Mouse (Mus musculus) CH12.LX (cell line): ENCODE data around the gene Vasp. TPM values are rescaled to one million over a fixed set of nuclear protein-coding genes. Genes with fewer than 3 reads are reported as not detected.

Experiments used
- DNase-seq: peaks from one replicate; pipeline ENCODE4 v3.0.0-alpha.2; 2013; ENCODE audit errors: extremely low read depth
- H3K27ac ChIP-seq: 2 replicates; pipeline ENCODE4 v1.5.1; 2012; ENCODE audit warnings: low read depth, mild to moderate bottlenecking, control low read depth, moderate library complexity; ENCODE audit not compliant: insufficient read depth
- H3K27me3 ChIP-seq: replicated peaks from 2 replicates; pipeline ENCODE3; 2012; ENCODE audit warnings: inconsistent platforms
- H3K36me3 ChIP-seq, 2 experiments: replicated peaks in 1 of 2; 2 replicates each; pipeline versions ENCODE3 to v1.6.1; 2012; ENCODE audit warnings: inconsistent platforms in 1 of 2, low read length in 1 of 2, mild to moderate bottlenecking in 1 of 2, mixed read lengths in 1 of 2, moderate library complexity in 1 of 2; ENCODE audit not compliant: control insufficient read depth in 1 of 2, insufficient read depth in 1 of 2
- H3K4me1 ChIP-seq, 2 experiments: 2 replicates each; pipeline ENCODE4 v1.6.1; 2012; ENCODE audit warnings: inconsistent platforms in 1 of 2, moderate library complexity in 1 of 2; ENCODE audit not compliant: insufficient read depth in 2 of 2, control insufficient read depth in 1 of 2
- H3K4me2 ChIP-seq: 2 replicates; pipeline ENCODE4 v1.6.1; 2012; ENCODE audit warnings: low read depth, mild to moderate bottlenecking, control low read depth; ENCODE audit not compliant: poor library complexity, insufficient read depth, severe bottlenecking
- H3K4me3 ChIP-seq, 3 experiments: fragments of 150-350 bp in 1 of 3; sonication (generic) in 1 of 3; replicated peaks in 1 of 3; 2 replicates each; pipeline versions ENCODE3 to v1.5.1; 2011 to 2012; ENCODE audit warnings: low read depth in 2 of 3, low read length in 2 of 3, mild to moderate bottlenecking in 2 of 3, moderate library complexity in 2 of 3, control low read depth in 1 of 3, improper control_type of control experiment in 1 of 3, inconsistent platforms in 1 of 3, mixed read lengths in 1 of 3; ENCODE audit not compliant: poor library complexity in 1 of 3
- H3K79me2 ChIP-seq: replicated peaks from 2 replicates; pipeline ENCODE4 v1.6.1; 2012; ENCODE audit warnings: mild to moderate bottlenecking, moderate library complexity; ENCODE audit not compliant: control insufficient read depth, poor library complexity, insufficient read depth, severe bottlenecking; ENCODE audit errors: extremely low read depth
- H3K9ac ChIP-seq: 2 replicates; pipeline ENCODE4 v1.6.1; 2012; ENCODE audit warnings: low read depth, mild to moderate bottlenecking, control low read depth, moderate library complexity; ENCODE audit not compliant: insufficient read depth
- H3K9me3 ChIP-seq: replicated peaks from 2 replicates; pipeline ENCODE3; 2012; ENCODE audit warnings: low read length, inconsistent platforms, mixed read lengths
- BHLHE40 ChIP-seq: IDR thresholded peaks from 2 replicates; pipeline ENCODE4 v1.6.1; 2011; ENCODE audit warnings: mild to moderate bottlenecking, low read depth, low read length, improper control_type of control experiment
- CTCF ChIP-seq, 2 experiments: IDR thresholded peaks in 1 of 2; conservative IDR thresholded peaks in 1 of 2; 2 replicates each; pipeline ENCODE4 v1.5.1; 2011 to 2012; ENCODE audit warnings: low read depth in 2 of 2, low read length in 2 of 2, improper control_type of control experiment in 1 of 2, inconsistent platforms in 1 of 2, mild to moderate bottlenecking in 1 of 2, moderate library complexity in 1 of 2
- EP300 ChIP-seq: IDR thresholded peaks from 2 replicates; pipeline ENCODE4 v1.6.1; 2011; ENCODE audit warnings: low read length, improper control_type of control experiment
- ETS1 ChIP-seq: conservative IDR thresholded peaks from 2 replicates; pipeline ENCODE4 v1.6.1; 2012; ENCODE audit warnings: low read depth, mild to moderate bottlenecking, inconsistent platforms, low read length, improper control_type of control experiment, moderate library complexity
- IRF4 ChIP-seq: IDR thresholded peaks from 2 replicates; pipeline ENCODE4 v1.6.1; 2014; ENCODE audit warnings: low read depth, mild to moderate bottlenecking, inconsistent platforms, low read length, improper control_type of control experiment
- JUND ChIP-seq: conservative IDR thresholded peaks from 2 replicates; pipeline ENCODE4 v1.6.1; 2011; ENCODE audit warnings: low read depth, low read length, improper control_type of control experiment
- MAFK ChIP-seq: IDR thresholded peaks from 2 replicates; pipeline ENCODE4 v1.6.1; 2011; ENCODE audit warnings: low read length, improper control_type of control experiment; ENCODE audit not compliant: insufficient replicate concordance
- MAX ChIP-seq: IDR thresholded peaks from 2 replicates; pipeline ENCODE4 v1.6.1; 2011; ENCODE audit warnings: low read length, improper control_type of control experiment
- MAZ ChIP-seq: IDR thresholded peaks from 2 replicates; pipeline ENCODE4 v1.6.1; 2012; ENCODE audit warnings: low read depth, mild to moderate bottlenecking, inconsistent platforms, low read length, improper control_type of control experiment, moderate library complexity
- MEF2A ChIP-seq: IDR thresholded peaks from 2 replicates; pipeline ENCODE4 v1.6.1; 2014; ENCODE audit warnings: low read depth, mild to moderate bottlenecking, inconsistent platforms, low read length, improper control_type of control experiment, borderline replicate concordance
- MYC ChIP-seq: IDR thresholded peaks from 2 replicates; pipeline ENCODE4 v1.6.1; 2011; ENCODE audit warnings: low read depth, mild to moderate bottlenecking, improper control_type of control experiment, low read length
- NRF1 ChIP-seq: IDR thresholded peaks from 2 replicates; pipeline ENCODE4 v1.6.1; 2014; ENCODE audit warnings: low read depth, mild to moderate bottlenecking, inconsistent platforms, low read length, improper control_type of control experiment, moderate library complexity
- PAX5 ChIP-seq: IDR thresholded peaks from 2 replicates; pipeline ENCODE4 v1.6.1; 2012; ENCODE audit warnings: low read length, inconsistent platforms, mixed read lengths
- POLR2A ChIP-seq: IDR thresholded peaks from 2 replicates; pipeline ENCODE4 v1.6.1; 2011; ENCODE audit warnings: low read depth, mild to moderate bottlenecking, improper control_type of control experiment, low read length
- POLR2AphosphoS2 ChIP-seq: IDR thresholded peaks from 2 replicates; pipeline ENCODE4 v1.6.1; 2011; ENCODE audit warnings: low read depth, low read length, improper control_type of control experiment
- RAD21 ChIP-seq: IDR thresholded peaks from 2 replicates; pipeline ENCODE4 v1.6.1; 2011; ENCODE audit warnings: low read depth, mild to moderate bottlenecking, low read length, improper control_type of control experiment, moderate library complexity
- SMC3 ChIP-seq: IDR thresholded peaks from 2 replicates; pipeline ENCODE4 v1.6.1; 2011; ENCODE audit warnings: low read depth, low read length, improper control_type of control experiment
- USF1 ChIP-seq: IDR thresholded peaks from 2 replicates; pipeline ENCODE4 v1.6.1; 2014; ENCODE audit warnings: low read depth, mild to moderate bottlenecking, inconsistent platforms, low read length, improper control_type of control experiment
- dilution Hi-C: fragments of 300-500 bp; cut with MboI; formaldehyde crosslinking; loops from 2 replicates; pipeline ENCODE4 v1.14.3; 2020; ENCODE audit warnings: low sequenced_read_pairs; ENCODE audit not compliant: extremely low pct_unique_long_range_greater_than_20kb, extremely low pct_ligation_motif_present
- in situ Hi-C: fragments of 300-500 bp; cut with MboI; formaldehyde crosslinking; loops from 3 replicates; pipeline ENCODE4 v1.14.3; 2019; ENCODE audit warnings: low sequenced_read_pairs, low pct_ligation_motif_present, low pct_unique_long_range_greater_than_20kb, mixed read lengths
- polyA plus RNA-seq: library from polyadenylated mRNA; unstranded; fragments of >175 nt; gene quantifications from 2 replicates; pipeline ENCODE4 v1.2.1, GENCODE M21; 2012; ENCODE audit warnings: low read depth; ENCODE audit not compliant: insufficient read length
- total RNA-seq, 2 experiments: library from RNA; depleted of rRNA; stranded (reverse); fragments of 300-350 nt in 1 of 2; fragments of >200 nt in 1 of 2; gene quantifications; 2 replicates each; pipeline ENCODE4 v1.2.3; 2012 to 2014

The Vasp gene
- total and polyA plus RNA-seq, 3 experiments = 114 to 191 (median 125) TPM

DNA sequence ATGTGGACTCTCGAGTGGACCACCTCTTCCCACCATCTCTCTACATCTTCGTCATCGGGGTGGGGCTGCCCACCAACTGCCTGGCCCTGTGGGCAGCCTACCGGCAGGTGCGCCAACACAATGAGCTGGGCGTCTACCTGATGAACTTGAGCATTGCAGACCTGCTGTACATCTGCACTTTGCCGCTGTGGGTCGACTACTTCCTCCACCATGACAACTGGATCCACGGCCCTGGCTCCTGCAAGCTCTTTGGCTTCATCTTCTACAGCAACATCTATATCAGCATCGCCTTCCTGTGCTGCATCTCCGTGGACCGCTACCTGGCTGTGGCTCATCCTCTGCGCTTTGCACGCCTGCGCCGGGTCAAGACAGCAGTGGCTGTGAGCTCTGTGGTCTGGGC lies 49.4 kb downstream of the Vasp start:
- Histone ChIP-seq H3K27me3 (no peaks in the 10 kb centered on the region), H3K79me2 (peaks cover 3% of the 10 kb centered on the region; the same call in 1 of the 2 replicates), H3K9me3 (no peaks in the 10 kb centered on the region), H3K9ac (no peak overlapping the region), H3K27ac (no peak overlapping the region), H3K4me2 (no peak overlapping the region), H3K4me3 (no peak overlapping the region), H3K4me1 (peaks cover 2 to 37% of the 10 kb centered on the region in 2 experiments; a peak in 2 of 4 replicates), H3K36me3 (peaks cover 10 to 48% of the 10 kb centered on the region in 2 experiments)
- in situ Hi-C loops = no loop called here
- TF ChIP-seq POLR2A (no peak), CTCF (conservative IDR thresholded peaks at IDR 0.05 in 1 of 2, IDR thresholded peaks at IDR 0.05 in 1 of 2; ENCODE audit: low read depth in 2 of 2, low read length in 2 of 2) (no peak), USF1 (no peak), MAFK (no peak), POLR2AphosphoS2 (no peak), JUND (no peak), MAX (no peak), IRF4 (no peak), PAX5 (no peak), ETS1 (no peak), BHLHE40 (no peak)
- dilution Hi-C loops = no loop called here
- no peak for DNase-seq

GRCm38 (mm10) chr7:19220061-19220460 lies 51.6 kb downstream of the Vasp start:
- Histone ChIP-seq H3K4me2 (no peak overlapping the region), H3K4me1 (peaks cover 2 to 28% of the 10 kb centered on the region in 2 experiments; a peak in 2 of 4 replicates), H3K27me3 (no peaks in the 10 kb centered on the region), H3K36me3 (peaks cover 10 to 37% of the 10 kb centered on the region in 2 experiments), H3K4me3 (no peak overlapping the region), H3K27ac (no peak overlapping the region), H3K9ac (no peak overlapping the region), H3K79me2 (no peaks in the 10 kb centered on the region), H3K9me3 (no peaks in the 10 kb centered on the region)
- in situ Hi-C loops = no loop called here
- dilution Hi-C loops = no loop called here
- no peak for DNase-seq
- TF ChIP-seq MAFK (no peak), RAD21 (peak; percentile 48), SMC3 (peak; percentile 50), CTCF (conservative IDR thresholded peaks at IDR 0.05 in 1 of 2, IDR thresholded peaks at IDR 0.05 in 1 of 2; ENCODE audit: low read depth in 2 of 2, low read length in 2 of 2) (peak in 1 of 2 experiments; percentile 62; a peak in 2 of 4 replicates)

GRCm38 (mm10) chr7:19217944-19218343 lies 53.7 kb downstream of the Vasp start:
- Histone ChIP-seq H3K4me1 (peaks cover 2 to 32% of the 10 kb centered on the region in 2 experiments; a peak in 2 of 4 replicates), H3K79me2 (no peaks in the 10 kb centered on the region), H3K27ac (no peak overlapping the region), H3K36me3 (peaks cover 9 to 17% of the 10 kb centered on the region in 2 experiments), H3K4me3 (no peak overlapping the region), H3K27me3 (no peaks in the 10 kb centered on the region), H3K4me2 (no peak overlapping the region), H3K9me3 (no peaks in the 10 kb centered on the region), H3K9ac (no peak overlapping the region)
- in situ Hi-C loops = no loop called here
- no peak for DNase-seq
- TF ChIP-seq MAZ = no peak
- TF ChIP-seq NRF1 = no peak
- TF ChIP-seq EP300 = no peak
- no peak for TF ChIP-seq SMC3
- no peak for TF ChIP-seq MEF2A
- TF ChIP-seq MYC = no peak
- dilution Hi-C loops = no loop called here
